Mouse (Mus musculus) c-Kit-positive CD71-negative TER-119-negative erythroid progenitor cells, embryonic 14.5 days (primary cell): ENCODE data around the gene 5330417H12Rik.

Experiments
- DNase-seq: peaks from one replicate; pipeline ENCODE4 v3.0.0-alpha.2; 2013; ENCODE audit warnings: low read depth

5330417H12Rik gene

GRCm38 (mm10) chr7:107625781-107626180 is 820 bp upstream of the 5330417H12Rik start:
- DNase-seq = no peak

- DNase-seq = no peak
These were observed 529 bp downstream of the 5330417H12Rik start for GRCm38 (mm10) chr7:107624432-107624831.

GRCm38 (mm10) chr7:107620137-107620536 is 4.8 kb downstream of the 5330417H12Rik start:
- DNase-seq = no peak

- no peak for DNase-seq
These were observed 5.7 kb downstream of the 5330417H12Rik start for GRCm38 (mm10) chr7:107619225-107619624.

- DNase-seq = no peak
These were observed 6.7 kb downstream of the 5330417H12Rik start for GRCm38 (mm10) chr7:107618028-107618992.

- DNase-seq = no peak
These were observed 14.1 kb downstream of the 5330417H12Rik start for GRCm38 (mm10) chr7:107610880-107611279.

GRCm38 (mm10) chr7:107609622-107610255 is 15.2 kb downstream of the 5330417H12Rik start:
- DNase-seq = no peak

GRCm38 (mm10) chr7:107607766-107608165 is 17.2 kb downstream of the 5330417H12Rik start:
- no peak for DNase-seq

- DNase-seq = no peak
These were observed 22.0 kb downstream of the 5330417H12Rik start for GRCm38 (mm10) chr7:107602913-107603312.

- DNase-seq = no peak
These were observed 22.5 kb downstream of the 5330417H12Rik start for GRCm38 (mm10) chr7:107602505-107602904.

GRCm38 (mm10) chr7:107600651-107601050 is 24.3 kb downstream of the 5330417H12Rik start:
- no peak for DNase-seq

- no peak for DNase-seq
These were observed 27.0 kb downstream of the 5330417H12Rik start for GRCm38 (mm10) chr7:107597956-107598355.

- DNase-seq = no peak
These were observed 28.2 kb downstream of the 5330417H12Rik start for GRCm38 (mm10) chr7:107596753-107597152.

GRCm38 (mm10) chr7:107595426-107595825 is 29.5 kb downstream of the 5330417H12Rik start:
- no peak for DNase-seq

- DNase-seq = peak; percentile 79
These were observed 30.0 kb downstream of the 5330417H12Rik start, which contains the start of gene Ppfibp2 for GRCm38 (mm10) chr7:107594857-107595402. TSS of gene Ppfibp2 (plus strand) at chr7:107595207.

GRCm38 (mm10) chr7:107594325-107594856 is 30.6 kb downstream of the 5330417H12Rik start:
- peak; percentile 36 for DNase-seq

- DNase-seq = peak; percentile 36
These were observed 31.1 kb downstream of the 5330417H12Rik start for GRCm38 (mm10) chr7:107593904-107594303.

- DNase-seq = no peak
These were observed 32.3 kb downstream of the 5330417H12Rik start for GRCm38 (mm10) chr7:107592641-107593040.

- DNase-seq = no peak
These were observed 50.7 kb downstream of the 5330417H12Rik start for GRCm38 (mm10) chr7:107574276-107574675.
